8 mouse cellular contexts compared by ENCODE assay signal in genomic region chr2:33986420-33986819, GRCm38 (mm10).
DNase-seq lines count a peak whose midpoint lies in the region; TF ChIP-seq lines count a peak whose summit lies in the region.

No protein-coding gene starts in this region.

- 21% methylated on average over 4 of the region's 4 CpGs for WGBS in kidney, adult 2 months

- no peaks in the 10 kb centered on the region for H3K36me3 ChIP-seq in kidney, adult 2 months (ENCODE audit: control insufficient read depth, insufficient read depth, low read length)
- H3K36me3 ChIP-seq in MEL (ENCODE audit: control insufficient read depth in 1 of 2, insufficient read depth in 2 of 2, low read length in 2 of 2) = no peaks in the 10 kb centered on the region

- no peak for TF ChIP-seq CTCF in kidney, adult 2 months (conservative IDR thresholded peaks at IDR 0.05; ENCODE audit: insufficient read depth, insufficient read length, low read depth, low read length)
- no peak for TF ChIP-seq CTCF in MEL (IDR thresholded peaks at IDR 0.05 in 2 of 3, conservative IDR thresholded peaks at IDR 0.05 in 1 of 3; ENCODE audit: control insufficient read depth in 1 of 3, insufficient read depth in 1 of 3, low read depth in 2 of 3, low read length in 3 of 3, poor library complexity in 1 of 3, severe bottlenecking in 1 of 3)

- no peak overlapping the region for H3K9ac ChIP-seq in MEL (ENCODE audit: control insufficient read depth, low read depth, low read length, poor library complexity, severe bottlenecking)

- no peak overlapping the region for H3K4me3 ChIP-seq in kidney, adult 2 months (ENCODE audit: insufficient read depth, low read depth, low read length)
- no peak overlapping the region for H3K4me3 ChIP-seq in MEL (ENCODE audit: control insufficient read depth in 1 of 2, insufficient read depth in 1 of 2, low read depth in 2 of 2, low read length in 2 of 2)

- H3K27me3 ChIP-seq in kidney, adult 2 months (replicated peaks; ENCODE audit: control insufficient read depth, insufficient read depth, low read length) = no peaks in the 10 kb centered on the region
- H3K27me3 ChIP-seq in MEL (ENCODE audit: control insufficient read depth in 1 of 2, insufficient read depth in 2 of 2, low read length in 2 of 2) = no peaks in the 10 kb centered on the region

- H3K27ac ChIP-seq in kidney, adult 2 months (ENCODE audit: insufficient read depth, low read depth, low read length) = no peak overlapping the region
- no peak overlapping the region for H3K27ac ChIP-seq in MEL (ENCODE audit: control insufficient read depth, low read depth, low read length)

- TF ChIP-seq RAD21 in MEL (IDR thresholded peaks at IDR 0.05; ENCODE audit: low read depth, low read length) = no peak

- H3K9me3 ChIP-seq in MEL (replicated peaks; ENCODE audit: insufficient read depth, low read length) = no peaks in the 10 kb centered on the region

- no peak for TF ChIP-seq POLR2A in kidney, adult 2 months (IDR thresholded peaks at IDR 0.05; ENCODE audit: low read depth, low read length)
- TF ChIP-seq POLR2A in MEL (IDR thresholded peaks at IDR 0.05; ENCODE audit: control insufficient read depth in 1 of 2, insufficient read depth in 1 of 2, low read depth in 1 of 2, low read length in 2 of 2, poor library complexity in 1 of 2) = no peak

- no peak for TF ChIP-seq EP300 in MEL (IDR thresholded peaks at IDR 0.05; ENCODE audit: low read depth in 1 of 2, low read length in 2 of 2)

- DNase-seq in kidney, adult 2 months = peak; percentile 37
- no peak for DNase-seq in kidney, adult 11 months
- peak; percentile 21 for DNase-seq in MEL (ENCODE audit: low read depth, low spot score)
- peak; percentile 67 for DNase-seq in embryo, embryonic 11 days
- peak; percentile 28 to 49 for DNase-seq in kidney, postnatal 4 days
- peak; percentile 68 for DNase-seq in telencephalon, adult 2 months (ENCODE audit: low read depth, low spot score)
- no peak for DNase-seq in yolk sac, embryonic 10.5 days (ENCODE audit: low spot score)
- DNase-seq in spleen, postnatal 36 days (ENCODE audit: low spot score in 2 of 2) = no peak

- H3K4me1 ChIP-seq in kidney, adult 2 months (ENCODE audit: control insufficient read depth, insufficient read depth, low read length) = no peaks in the 10 kb centered on the region
- H3K4me1 ChIP-seq in MEL (ENCODE audit: control insufficient read depth in 1 of 2, insufficient read depth in 2 of 2, low read length in 2 of 2) = no peaks in the 10 kb centered on the region

- H3K79me2 ChIP-seq in MEL (ENCODE audit: control insufficient read depth, insufficient read depth, low read length, poor library complexity) = no peaks in the 10 kb centered on the region

TF ChIP-seq in MEL, 35 proteins besides CTCF, POLR2A, EP300 and RAD21:
- TF ChIP-seq SMC3 (IDR thresholded peaks at IDR 0.05; ENCODE audit: low read depth, low read length) (no peak), ZMIZ1 (IDR thresholded peaks at IDR 0.05; ENCODE audit: low read depth, low read length) (no peak), ZKSCAN1 (IDR thresholded peaks at IDR 0.05; ENCODE audit: low read depth, low read length) (no peak), E2F4 (IDR thresholded peaks at IDR 0.05; ENCODE audit: borderline replicate concordance, low read depth, low read length) (no peak), CHD1 (IDR thresholded peaks at IDR 0.05; ENCODE audit: low read depth, low read length) (no peak), HCFC1 (IDR thresholded peaks at IDR 0.05; ENCODE audit: low read depth, low read length) (peak; percentile 93), ZNF384 (IDR thresholded peaks at IDR 0.05; ENCODE audit: low read depth, low read length) (peak; percentile 51; the same call in 1 of the 2 replicates), ELF1 (IDR thresholded peaks at IDR 0.05; ENCODE audit: low read depth, low read length) (peak; percentile 66; the same call in 1 of the 2 replicates), KAT2A (conservative IDR thresholded peaks at IDR 0.05; ENCODE audit: low read depth, low read length) (peak; percentile 79)

Comparison
In these comparisons a context has a peak if more than half of its experiments do, and no peak if none do; other contexts are left out.
1. DNase-seq: peak in kidney, adult 2 months (single experiment), MEL (single experiment), embryo, embryonic 11 days (single experiment), kidney, postnatal 4 days (2 of 2) and telencephalon, adult 2 months (single experiment); none in kidney, adult 11 months (single experiment), yolk sac, embryonic 10.5 days (single experiment) and spleen, postnatal 36 days (0 of 2).